Mouse (Mus musculus): ENCODE results near the gene Pakap. TPM values are rescaled to one million over a fixed set of nuclear protein-coding genes. Genes with fewer than 3 reads are reported as not detected.
A peak's percentile ranks its signal among the peaks of the same experiment; 100 is the strongest.

Gene Pakap
- polyA plus RNA-seq (2016; fragmentation: Nextera tagmentation; extraction: Ambion mirVana): 24.6 and 39.4 TPM in 2 replicates

- Histone ChIP-seq H3K4me3 (peak within 1 kb of the TSS; percentile 77), H3K4me1 (peaks cover 42% of the 10 kb centered on the region), H3K36me3 (no peaks in the 10 kb centered on the region), H3K9me3 (replicated peaks) (no peaks in the 10 kb centered on the region), H3K27me3 (ENCODE audit: low read depth, poor library complexity, severe bottlenecking) (peaks cover 15% of the 10 kb centered on the region), H3K27ac (peak within 1 kb of the TSS; percentile 96)
- peak; percentile 83 for DNase-seq (ENCODE audit: low spot score)
- under 1% methylated on average over 51 of the region's 51 CpGs for WGBS
Measured at GRCm38 (mm10) chr4:57567666-57568206, at the start of gene Pakap. Pakap (plus strand) TSS chr4:57568179.

- Histone ChIP-seq H3K27me3 (ENCODE audit: low read depth, poor library complexity, severe bottlenecking) (no peaks in the 10 kb centered on the region), H3K9me3 (replicated peaks) (no peaks in the 10 kb centered on the region), H3K36me3 (no peaks in the 10 kb centered on the region), H3K4me3 (no peak overlapping the region), H3K27ac (no peak overlapping the region), H3K4me1 (no peaks in the 10 kb centered on the region)
- no peak for DNase-seq (ENCODE audit: low spot score)
- 96% methylated on average over 15 of the region's 15 CpGs for WGBS
Measured at GRCm38 (mm10) chr4:57523456-57523855, 44.5 kb upstream of the Pakap start.

- WGBS: 87% methylated on average over 3 of the region's 3 CpGs
- no peak for DNase-seq (ENCODE audit: low spot score)
Measured at GRCm38 (mm10) chr4:57524461-57524860, 43.5 kb upstream of the Pakap start.

GRCm38 (mm10) chr4:57525221-57526011 lies 42.6 kb upstream of the Pakap start:
- H3K9me3 ChIP-seq (replicated peaks): no peaks in the 10 kb centered on the region
- 89% methylated on average over 9 of the region's 9 CpGs for WGBS
- H3K36me3 ChIP-seq: no peaks in the 10 kb centered on the region
- no peaks in the 10 kb centered on the region for H3K27me3 ChIP-seq (ENCODE audit: low read depth, poor library complexity, severe bottlenecking)
- DNase-seq (ENCODE audit: low spot score): no peak
- no peak overlapping the region for H3K4me3 ChIP-seq
- H3K4me1 ChIP-seq: 0 out of 2 replicates have a peak, but pooled peaks cover 2% of the 10 kb centered on the region
- no peak overlapping the region for H3K27ac ChIP-seq

More at GRCm38 (mm10) chr4:57524461-57524860, 43.5 kb upstream of the Pakap start:
- Histone ChIP-seq H3K4me3 (no peak overlapping the region), H3K27me3 (ENCODE audit: low read depth, poor library complexity, severe bottlenecking) (no peaks in the 10 kb centered on the region), H3K9me3 (replicated peaks) (no peaks in the 10 kb centered on the region), H3K4me1 (no peaks in the 10 kb centered on the region), H3K27ac (no peak overlapping the region), H3K36me3 (no peaks in the 10 kb centered on the region)

GRCm38 (mm10) chr4:57528296-57528695 lies 39.7 kb upstream of the Pakap start:
- H3K4me3 ChIP-seq: no peak overlapping the region
- no peak for DNase-seq (ENCODE audit: low spot score)
- no peaks in the 10 kb centered on the region for H3K36me3 ChIP-seq
- no peaks in the 10 kb centered on the region for H3K27me3 ChIP-seq (ENCODE audit: low read depth, poor library complexity, severe bottlenecking)
- no peaks in the 10 kb centered on the region for H3K9me3 ChIP-seq (replicated peaks)
- H3K4me1 ChIP-seq: 0 out of 2 replicates have a peak, but pooled peaks cover 2% of the 10 kb centered on the region
- no peak overlapping the region for H3K27ac ChIP-seq

- no peak for DNase-seq (ENCODE audit: low spot score)
- Histone ChIP-seq H3K36me3 (no peaks in the 10 kb centered on the region), H3K4me3 (no peak overlapping the region), H3K4me1 (peaks cover 18% of the 10 kb centered on the region), H3K9me3 (replicated peaks) (no peaks in the 10 kb centered on the region), H3K27me3 (ENCODE audit: low read depth, poor library complexity, severe bottlenecking) (no peaks in the 10 kb centered on the region), H3K27ac (no peak overlapping the region)
- 85% methylated on average over 6 of the region's 6 CpGs for WGBS
Measured at GRCm38 (mm10) chr4:57533686-57534085, 34.3 kb upstream of the Pakap start.

GRCm38 (mm10) chr4:57534232-57534631 lies 33.7 kb upstream of the Pakap start:
- no peak overlapping the region for H3K4me3 ChIP-seq

GRCm38 (mm10) chr4:57535087-57535486 lies 32.9 kb upstream of the Pakap start:
- 91% methylated on average over 4 of the region's 4 CpGs for WGBS
- H3K27me3 ChIP-seq (ENCODE audit: low read depth, poor library complexity, severe bottlenecking): no peaks in the 10 kb centered on the region
- H3K4me3 ChIP-seq: no peak overlapping the region
- H3K4me1 ChIP-seq: peaks cover 17% of the 10 kb centered on the region
- H3K27ac ChIP-seq: no peak overlapping the region
- H3K9me3 ChIP-seq (replicated peaks): no peaks in the 10 kb centered on the region
- no peak for DNase-seq (ENCODE audit: low spot score)
- no peaks in the 10 kb centered on the region for H3K36me3 ChIP-seq

More at GRCm38 (mm10) chr4:57534232-57534631, 33.7 kb upstream of the Pakap start:
- Histone ChIP-seq H3K27me3 (ENCODE audit: low read depth, poor library complexity, severe bottlenecking) (no peaks in the 10 kb centered on the region), H3K27ac (peak overlapping the region; percentile 21; the same call in 1 of the 2 replicates), H3K4me1 (peaks cover 18% of the 10 kb centered on the region), H3K9me3 (replicated peaks) (no peaks in the 10 kb centered on the region), H3K36me3 (no peaks in the 10 kb centered on the region)
- WGBS: 84% methylated on average over 6 of the region's 6 CpGs
- DNase-seq (ENCODE audit: low spot score): no peak

- no peaks in the 10 kb centered on the region for H3K27me3 ChIP-seq (ENCODE audit: low read depth, poor library complexity, severe bottlenecking)
- peak overlapping the region; percentile 84 for H3K27ac ChIP-seq
- H3K9me3 ChIP-seq (replicated peaks): no peaks in the 10 kb centered on the region
- H3K4me3 ChIP-seq: no peak overlapping the region
- peaks cover 24% of the 10 kb centered on the region for H3K4me1 ChIP-seq
- WGBS: 13% methylated on average over 4 of the region's 4 CpGs
- no peaks in the 10 kb centered on the region for H3K36me3 ChIP-seq
- DNase-seq (ENCODE audit: low spot score): peak; percentile 37
Measured at GRCm38 (mm10) chr4:57538029-57538688, 29.8 kb upstream of the Pakap start.

GRCm38 (mm10) chr4:57543692-57544256 lies 24.2 kb upstream of the Pakap start:
- Histone ChIP-seq H3K27me3 (ENCODE audit: low read depth, poor library complexity, severe bottlenecking) (no peaks in the 10 kb centered on the region), H3K36me3 (no peaks in the 10 kb centered on the region), H3K4me1 (peaks cover 25% of the 10 kb centered on the region), H3K27ac (peak overlapping the region; percentile 89), H3K9me3 (replicated peaks) (no peaks in the 10 kb centered on the region), H3K4me3 (no peak overlapping the region)
- peak; percentile 73 for DNase-seq (ENCODE audit: low spot score)
- WGBS: 8% methylated on average over 6 of the region's 6 CpGs

GRCm38 (mm10) chr4:57547785-57548184 lies 20.2 kb upstream of the Pakap start:
- DNase-seq (ENCODE audit: low spot score): no peak
- WGBS: 91% methylated on average over 7 of the region's 7 CpGs
- no peak overlapping the region for H3K4me3 ChIP-seq
- no peaks in the 10 kb centered on the region for H3K36me3 ChIP-seq
- H3K4me1 ChIP-seq: peaks cover 31% of the 10 kb centered on the region
- no peaks in the 10 kb centered on the region for H3K9me3 ChIP-seq (replicated peaks)
- H3K27me3 ChIP-seq (ENCODE audit: low read depth, poor library complexity, severe bottlenecking): no peaks in the 10 kb centered on the region
- no peak overlapping the region for H3K27ac ChIP-seq

- Histone ChIP-seq H3K4me1 (peaks cover 14% of the 10 kb centered on the region), H3K27me3 (ENCODE audit: low read depth, poor library complexity, severe bottlenecking) (no peaks in the 10 kb centered on the region), H3K27ac (peak overlapping the region; percentile 61), H3K36me3 (no peaks in the 10 kb centered on the region), H3K9me3 (replicated peaks) (no peaks in the 10 kb centered on the region), H3K4me3 (no peak overlapping the region)
- WGBS: 18% methylated on average over 1 of the region's 1 CpGs
- no peak for DNase-seq (ENCODE audit: low spot score)
Measured at GRCm38 (mm10) chr4:57550216-57550615, 17.8 kb upstream of the Pakap start.

GRCm38 (mm10) chr4:57557102-57557501 lies 10.9 kb upstream of the Pakap start:
- Histone ChIP-seq H3K36me3 (no peaks in the 10 kb centered on the region), H3K27me3 (ENCODE audit: low read depth, poor library complexity, severe bottlenecking) (no peaks in the 10 kb centered on the region), H3K4me1 (peaks cover 36% of the 10 kb centered on the region; the same call in 1 of the 2 replicates), H3K27ac (no peak overlapping the region), H3K9me3 (replicated peaks) (no peaks in the 10 kb centered on the region), H3K4me3 (no peak overlapping the region)
- DNase-seq (ENCODE audit: low spot score): no peak
- 90% methylated on average over 2 of the region's 2 CpGs for WGBS

All from limb, embryonic 10.5 days (tissue).